Comparison of ENCODE assay signal across 14 mouse cellular contexts in genomic region chr2:138048341-138048740, GRCm38 (mm10).
DNase-seq lines count a peak whose midpoint lies in the region; ATAC-seq lines count a peak whose summit lies in the region.
"Had no signal": no experiment of that assay in that cellular context is flagged by ENCODE, and none has a peak within 500 bp of the region (broad histone marks: within the 10 kb centered on the region; RNA-seq: fewer than 3 reads in every experiment).

No protein-coding gene starts in this region.

- DNase-seq in hindbrain, embryonic 10.5 days (ENCODE audit: low spot score) = no peak
- peak; percentile 9 to 30 for DNase-seq in layer of hippocampus, postnatal 14 days (ENCODE audit: low spot score in 2 of 2)
- DNase-seq in layer of hippocampus, postnatal 36 days = no peak
- DNase-seq in neural tube, embryonic 10.5 days (ENCODE audit: extremely low spot score, low spot score) = no peak
- DNase-seq: kidney, postnatal 14 days; lung, postnatal 10 days; thymus, postnatal 36 days had no signal

- H3K4me2 ChIP-seq in hindbrain, embryonic 13.5 days = peak overlapping the region; percentile 34
- peak overlapping the region; percentile 25 for H3K4me2 ChIP-seq in neural tube, embryonic 15.5 days
- no peak overlapping the region for H3K4me2 ChIP-seq in heart, embryonic 11.5 days
- H3K4me2 ChIP-seq: heart, embryonic 15.5 days; limb, embryonic 13.5 days had no signal

- WGBS in hindbrain, embryonic 13.5 days = 55% methylated on average over 5 of the region's 5 CpGs
- WGBS in hindbrain, embryonic 10.5 days = 80% methylated on average over 5 of the region's 5 CpGs
- WGBS in neural tube, embryonic 15.5 days = 56% methylated on average over 5 of the region's 5 CpGs
- 74% methylated on average over 5 of the region's 5 CpGs for WGBS in heart, embryonic 11.5 days (ENCODE audit: insufficient replicate concordance)

- H3K4me1 ChIP-seq in hindbrain, embryonic 13.5 days (replicated peaks) = peaks cover 9% of the 10 kb centered on the region
- peaks cover 5% of the 10 kb centered on the region; the same call in 1 of the 2 replicates for H3K4me1 ChIP-seq in hindbrain, embryonic 10.5 days (replicated peaks)
- H3K4me1 ChIP-seq in neural tube, embryonic 15.5 days = no peaks in the 10 kb centered on the region
- no peaks in the 10 kb centered on the region for H3K4me1 ChIP-seq in heart, embryonic 11.5 days (ENCODE audit: control insufficient read depth, insufficient read depth, low read length)
- H3K4me1 ChIP-seq: heart, embryonic 15.5 days; limb, embryonic 13.5 days; megakaryocyte, embryonic 14.5 days had no signal

- H3K36me3 ChIP-seq in hindbrain, embryonic 13.5 days = no peaks in the 10 kb centered on the region
- H3K36me3 ChIP-seq in hindbrain, embryonic 10.5 days = no peaks in the 10 kb centered on the region
- no peaks in the 10 kb centered on the region for H3K36me3 ChIP-seq in neural tube, embryonic 15.5 days
- H3K36me3 ChIP-seq in heart, embryonic 11.5 days (ENCODE audit: control insufficient read depth, insufficient read depth, low read length) = no peaks in the 10 kb centered on the region
- H3K36me3 ChIP-seq: heart, embryonic 15.5 days; limb, embryonic 13.5 days had no signal

- H3K27me3 ChIP-seq in hindbrain, embryonic 13.5 days = no peaks in the 10 kb centered on the region
- no peaks in the 10 kb centered on the region; the same call in 1 of the 2 replicates for H3K27me3 ChIP-seq in hindbrain, embryonic 10.5 days (ENCODE audit: insufficient read depth, poor library complexity, severe bottlenecking)
- no peaks in the 10 kb centered on the region for H3K27me3 ChIP-seq in neural tube, embryonic 15.5 days (replicated peaks)
- H3K27me3 ChIP-seq in heart, embryonic 11.5 days (ENCODE audit: control insufficient read depth, insufficient read depth, low read length) = no peaks in the 10 kb centered on the region
- H3K27me3 ChIP-seq: heart, embryonic 15.5 days; limb, embryonic 13.5 days; megakaryocyte, embryonic 14.5 days had no signal

- H3K9me3 ChIP-seq in hindbrain, embryonic 13.5 days = no peaks in the 10 kb centered on the region
- no peaks in the 10 kb centered on the region for H3K9me3 ChIP-seq in hindbrain, embryonic 10.5 days
- H3K9me3 ChIP-seq in neural tube, embryonic 15.5 days (replicated peaks) = no peaks in the 10 kb centered on the region
- H3K9me3 ChIP-seq in heart, embryonic 11.5 days (replicated peaks; ENCODE audit: control insufficient read depth, low read length) = no peaks in the 10 kb centered on the region
- H3K9me3 ChIP-seq: heart, embryonic 15.5 days; limb, embryonic 13.5 days had no signal

- peak; percentile 54 for ATAC-seq in hindbrain, embryonic 13.5 days (ENCODE audit: low FRiP score)
- ATAC-seq in neural tube, embryonic 15.5 days (ENCODE audit: low FRiP score) = peak; percentile 50; the same call in 1 of the 2 replicates
- no peak for ATAC-seq in heart, embryonic 11.5 days (replicated peaks; ENCODE audit: insufficient number of reproducible peaks, low FRiP score, low TSS enrichment)

- H3K9ac ChIP-seq in hindbrain, embryonic 13.5 days = no peak overlapping the region
- H3K9ac ChIP-seq in neural tube, embryonic 15.5 days (replicated peaks) = no peak overlapping the region
- no peak overlapping the region for H3K9ac ChIP-seq in heart, embryonic 11.5 days (ENCODE audit: low read depth, low read length)
- H3K9ac ChIP-seq: heart, embryonic 15.5 days; limb, embryonic 13.5 days had no signal

- H3K4me3 ChIP-seq in hindbrain, embryonic 13.5 days = no peak overlapping the region
- no peak overlapping the region for H3K4me3 ChIP-seq in hindbrain, embryonic 10.5 days
- H3K4me3 ChIP-seq in neural tube, embryonic 15.5 days (replicated peaks) = no peak overlapping the region
- no peak overlapping the region for H3K4me3 ChIP-seq in heart, embryonic 11.5 days (ENCODE audit: low read depth, low read length)
- H3K4me3 ChIP-seq: heart, embryonic 15.5 days; limb, embryonic 13.5 days; megakaryocyte, embryonic 14.5 days had no signal

- 0 out of 2 replicates have a peak overlapping the region, but pooled peaks have one; percentile 12 for H3K27ac ChIP-seq in hindbrain, embryonic 13.5 days
- no peak overlapping the region for H3K27ac ChIP-seq in hindbrain, embryonic 10.5 days
- no peak overlapping the region for H3K27ac ChIP-seq in neural tube, embryonic 15.5 days (replicated peaks)
- no peak overlapping the region for H3K27ac ChIP-seq in heart, embryonic 11.5 days (ENCODE audit: low read depth, low read length)
- H3K27ac ChIP-seq: heart, embryonic 15.5 days; limb, embryonic 13.5 days; stomach, postnatal 0 days had no signal

Comparison
In these comparisons a context has a peak if more than half of its experiments do, and no peak if none do; other contexts are left out.
1. DNase-seq: peak in layer of hippocampus, postnatal 14 days (2 of 2); none in hindbrain, embryonic 10.5 days (single experiment), layer of hippocampus, postnatal 36 days (0 of 2) and neural tube, embryonic 10.5 days (single experiment).